Mouse (Mus musculus): ENCODE data around the gene Sfr1. TPM values are rescaled to one million over a fixed set of nuclear protein-coding genes. Genes with fewer than 3 reads are reported as not detected.

The Sfr1 gene
- total RNA-seq, 2 experiments from 2014 or later: 83.9 to 90.7 TPM

DNA sequence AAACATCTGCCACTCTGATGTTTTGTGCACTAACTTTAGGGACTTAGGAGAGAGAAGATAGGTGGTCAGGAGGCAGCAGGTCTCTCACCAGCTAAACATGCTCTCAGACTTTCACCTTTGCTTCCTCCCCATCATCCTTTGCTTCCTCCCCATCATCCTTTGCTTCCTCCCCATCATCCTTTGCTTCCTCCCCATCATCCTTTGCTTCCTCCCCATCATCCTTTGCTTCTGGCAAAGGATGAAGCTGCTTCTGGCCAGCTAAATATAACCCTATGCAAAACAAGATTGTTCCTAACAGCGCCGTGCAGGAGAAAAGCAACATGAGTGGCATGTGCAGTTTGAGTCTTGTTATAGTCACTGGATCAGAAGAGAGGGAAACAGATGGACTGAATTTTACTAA lies 15.6 kb downstream of the Sfr1 start:
- intact Hi-C loops (cut with DNase I): no loop called here
- DNase-seq (ENCODE audit: low spot score in 2 of 2): no peak

DNA sequence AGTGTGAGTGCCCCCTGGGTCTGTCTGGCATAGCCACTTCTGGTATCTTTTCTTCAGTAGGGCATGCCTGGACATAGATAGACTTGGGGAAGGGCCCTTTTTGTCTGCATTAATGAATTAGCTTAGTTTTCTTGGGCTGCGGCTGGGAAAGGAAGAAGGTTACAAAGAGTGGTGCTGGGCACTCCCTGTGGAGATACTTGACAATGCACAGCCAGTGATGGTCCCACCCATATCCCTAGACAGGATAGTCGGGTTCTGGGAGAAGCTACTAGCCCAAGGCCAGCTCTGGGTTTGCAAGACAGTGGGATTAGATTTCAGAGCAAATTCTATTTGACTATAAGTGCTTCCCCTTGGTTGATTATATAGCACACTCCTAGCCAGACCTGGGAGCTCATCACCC lies 17.5 kb downstream of the Sfr1 start:
- intact Hi-C loops (cut with DNase I): no loop called here
- DNase-seq (ENCODE audit: low spot score in 2 of 2): no peak

DNA sequence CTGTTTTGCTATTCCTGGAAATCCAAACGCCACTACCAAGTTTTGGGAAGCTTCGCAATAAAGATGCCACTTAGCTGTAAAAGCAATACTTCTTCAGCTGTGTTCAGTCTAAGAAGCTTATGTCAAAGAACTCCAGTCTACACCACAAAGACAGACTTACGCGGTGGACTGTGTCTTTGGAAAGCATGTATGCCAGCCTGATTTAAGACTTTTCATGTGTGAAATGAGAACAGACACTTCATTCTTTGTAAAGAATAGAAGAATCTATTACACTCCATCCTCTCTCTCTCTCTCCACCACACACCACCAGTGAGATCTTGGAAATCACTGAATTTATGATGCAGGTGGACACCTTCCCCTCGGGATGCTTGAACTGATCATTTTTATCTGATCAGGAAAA lies 18.9 kb downstream of the Sfr1 start:
- no peak for DNase-seq (ENCODE audit: low spot score in 2 of 2)
- intact Hi-C loops (cut with DNase I): no loop called here

DNA sequence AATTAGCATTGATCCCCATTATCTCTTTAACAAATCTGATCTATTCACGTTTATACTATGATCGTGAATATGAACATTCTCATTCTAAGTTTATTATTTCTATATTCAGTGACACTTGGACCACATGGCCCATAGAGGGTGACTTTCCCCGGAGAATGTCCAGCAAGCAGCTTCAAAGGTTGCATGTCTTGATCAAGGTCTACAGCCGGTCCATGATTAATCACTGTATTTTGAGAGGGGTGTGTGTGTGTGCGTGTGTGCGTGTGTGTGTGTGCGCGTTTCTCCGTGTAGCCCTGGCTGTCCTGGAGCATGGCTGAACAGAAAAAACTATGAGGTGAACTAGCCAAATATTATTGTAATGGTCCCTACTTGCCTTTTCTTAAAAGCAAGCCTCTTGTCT lies 21.0 kb downstream of the Sfr1 start:
- intact Hi-C loops (cut with DNase I): no loop called here
- DNase-seq (ENCODE audit: low spot score in 2 of 2): no peak

DNA sequence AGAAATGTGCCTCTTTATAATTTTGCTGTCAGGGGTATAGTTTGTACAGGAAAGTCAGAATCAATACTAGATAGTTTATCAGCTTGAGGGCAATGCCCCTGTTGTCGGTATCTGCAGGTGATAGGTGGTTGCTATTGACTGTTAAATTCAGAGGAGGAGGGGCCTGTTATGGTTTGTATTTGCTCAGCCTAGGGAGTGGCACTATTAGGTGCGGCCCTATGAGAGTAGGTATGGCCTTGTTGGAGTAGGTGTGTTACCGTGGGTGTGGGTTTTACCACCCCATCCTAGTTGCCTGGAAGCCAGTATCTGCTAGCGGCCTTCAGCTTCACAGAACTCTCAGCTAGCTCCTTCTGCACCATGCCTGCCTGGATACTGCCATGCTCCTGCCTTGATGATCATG lies 22.4 kb downstream of the Sfr1 start:
- intact Hi-C loops (cut with DNase I): no loop called here
- DNase-seq (ENCODE audit: low spot score in 2 of 2): no peak

DNA sequence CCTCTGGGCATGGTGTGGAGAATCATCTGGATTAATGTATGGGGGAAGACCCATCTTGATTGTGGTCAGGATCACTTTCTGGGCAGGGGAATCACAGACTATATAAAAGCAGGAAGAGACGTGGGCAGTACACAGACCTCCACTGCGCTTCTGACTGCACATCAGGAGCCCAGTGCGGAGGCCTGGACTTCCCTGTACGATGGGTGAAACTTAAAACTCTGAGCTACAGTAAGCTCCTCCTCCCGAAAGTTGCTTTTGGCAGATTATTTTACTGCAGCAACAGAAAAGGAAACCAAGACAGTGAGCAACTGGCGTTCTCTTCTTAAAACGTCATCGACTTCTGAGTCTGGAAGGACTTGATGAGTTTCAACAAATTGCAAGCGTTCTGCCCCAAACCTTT lies 23.4 kb downstream of the Sfr1 start:
- DNase-seq (ENCODE audit: low spot score in 2 of 2): no peak
- intact Hi-C loops (cut with DNase I): no loop called here

DNA sequence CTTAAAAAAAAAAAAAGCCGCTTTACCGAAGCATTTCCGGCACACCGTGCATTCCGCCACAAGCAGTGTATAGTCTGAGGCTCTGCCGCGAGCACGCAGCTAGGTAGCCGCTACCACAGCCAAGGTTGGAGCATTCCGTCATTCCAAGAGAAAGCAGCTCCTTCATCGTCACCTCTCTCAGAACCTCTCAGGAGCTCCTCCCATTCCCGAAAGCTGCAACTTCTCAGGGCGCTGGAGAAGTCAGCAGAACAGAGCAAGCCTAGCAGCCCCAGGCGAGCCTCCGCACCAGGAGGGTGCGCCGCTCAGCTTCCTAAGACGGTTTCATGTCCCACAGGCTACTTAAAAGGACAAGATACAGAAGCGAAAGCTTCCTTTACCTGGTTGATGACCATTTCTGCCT lies 24.1 kb downstream of the Sfr1 start:
- no peak for DNase-seq (ENCODE audit: low spot score in 2 of 2)
- intact Hi-C loops (cut with DNase I): no loop called here

DNA sequence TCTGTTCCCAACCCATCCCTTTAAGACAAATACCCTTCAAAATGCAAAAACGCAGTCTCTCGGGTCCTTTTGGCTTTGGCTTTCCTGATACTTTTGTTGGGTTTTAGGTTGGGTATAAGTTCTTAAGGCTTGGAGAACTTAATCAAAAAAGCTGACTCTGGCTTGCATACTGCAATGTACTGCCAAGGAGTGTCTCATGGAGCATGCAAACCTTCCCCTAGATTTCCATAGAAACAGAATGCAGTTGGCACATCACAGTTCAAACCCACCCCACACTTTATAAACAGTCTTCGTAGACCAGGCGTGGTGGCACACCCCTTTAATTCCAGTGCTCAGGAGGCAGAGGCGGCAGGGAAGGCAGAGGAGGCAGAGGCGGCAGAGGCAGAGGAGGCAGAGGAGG lies 46.4 kb downstream of the Sfr1 start:
- no peak for DNase-seq (ENCODE audit: low spot score in 2 of 2)
- intact Hi-C loops (cut with DNase I): no loop called here

DNA sequence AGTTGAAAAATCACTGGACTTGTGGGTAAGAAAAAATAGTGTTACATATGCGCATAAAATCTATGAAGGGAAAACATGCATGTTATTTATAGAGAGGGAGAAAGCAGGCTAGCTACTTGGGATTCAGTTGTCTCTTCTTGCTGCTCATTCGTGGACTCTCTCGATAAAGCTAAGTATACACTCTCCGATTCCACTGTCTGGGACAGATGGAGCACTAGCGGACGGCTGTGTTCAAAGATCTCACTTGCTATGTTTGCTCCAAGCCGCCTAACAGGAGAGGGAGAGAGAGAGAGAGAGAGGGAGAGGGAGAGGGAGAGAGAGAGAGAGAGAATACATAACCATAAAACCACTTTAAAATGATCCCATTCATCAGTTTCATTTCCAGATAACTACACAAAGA lies 48.7 kb downstream of the Sfr1 start:
- intact Hi-C loops (cut with DNase I): no loop called here

DNA sequence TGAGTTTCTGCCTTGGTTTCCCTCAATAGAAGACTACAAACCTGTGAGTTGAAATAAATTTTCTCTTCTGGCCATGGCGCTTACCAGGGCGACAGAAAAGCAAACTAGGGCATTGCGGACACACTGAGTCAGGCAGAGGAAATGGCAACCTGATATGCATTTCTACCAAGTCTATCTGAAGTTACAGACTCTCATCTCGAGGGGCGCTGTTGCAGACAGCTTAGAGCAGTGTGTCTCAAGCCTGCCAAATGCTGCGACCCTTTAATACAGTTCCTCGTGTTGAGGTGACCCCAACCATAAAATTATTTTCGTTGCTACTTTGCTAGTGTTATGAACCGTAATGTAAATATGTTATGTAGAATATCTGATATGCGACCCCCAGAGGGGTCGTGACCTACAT lies 49.5 kb downstream of the Sfr1 start:
- DNase-seq (ENCODE audit: low spot score in 2 of 2): no peak
- intact Hi-C loops (cut with DNase I): no loop called here

More for the DNA sequence above, 48.7 kb downstream of the Sfr1 start:
- no peak for DNase-seq (ENCODE audit: low spot score in 2 of 2)

DNA sequence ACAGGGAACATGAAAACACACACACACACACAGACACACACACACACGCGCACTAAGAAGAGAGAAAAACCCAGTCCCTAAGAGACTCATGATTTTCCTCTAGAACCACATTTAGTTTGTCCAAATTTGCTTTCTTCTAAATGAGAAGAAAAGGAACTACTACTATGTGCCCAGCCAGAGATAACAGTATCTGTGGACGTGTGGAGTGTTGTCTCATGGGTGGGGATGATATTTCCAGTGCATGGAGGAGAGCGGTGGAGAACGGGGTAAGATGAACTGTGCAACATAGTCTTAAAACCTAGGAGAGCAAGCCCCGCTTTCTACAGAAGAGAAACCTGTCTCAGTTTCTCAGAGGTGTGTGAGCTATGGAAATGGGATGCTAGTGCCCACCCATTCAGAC lies 52.4 kb downstream of the Sfr1 start:
- intact Hi-C loops (cut with DNase I): no loop called here
- no peak for DNase-seq (ENCODE audit: low spot score in 2 of 2)

Small RNAs within 50 kb of the gene (microRNA-seq; reads per million reads assigned to microRNA genes)
- gene Mir8090: not detected

Other genes starting within 250 kb of the Sfr1 start
- gene Stn1, start 194.2 kb upstream of the Sfr1 start, total RNA-seq (2021): 10 to 100 TPM; 23.9 to 30.8 TPM
- 10 to 100 TPM; 53.4 to 61.2 TPM for gene Slk, start 152.0 kb upstream of the Sfr1 start, total RNA-seq (2021)
- under 1 TPM; 0.32 TPM for gene Col17a1, start 39.6 kb upstream of the Sfr1 start, total RNA-seq (2021)
- gene Gsto1, start 123.3 kb downstream of the Sfr1 start, total RNA-seq (2021): 10 to 100 TPM; 46.6 to 50.3 TPM
- 1 to 10 TPM; 2.2 to 2.7 TPM for gene Gsto2, start 133.9 kb downstream of the Sfr1 start, total RNA-seq (2021)
- gene Cfap43, start 187.6 kb downstream of the Sfr1 start, total RNA-seq (2021): under 1 TPM; 0.29 to 0.39 TPM
- gene Itprip, start 187.6 kb downstream of the Sfr1 start, total RNA-seq (2021): 1 to 10 TPM in 1 of 2 experiments, under 1 TPM in 1; 0.95 to 1.1 TPM
- under 1 TPM; 0.29 to 0.30 TPM for gene Cfap58, start 206.0 kb downstream of the Sfr1 start, total RNA-seq (2021)

Data from left cerebral cortex, postnatal 36 days (tissue).